Mouse (Mus musculus) cortical plate, adult 2 months (tissue): ENCODE measurements around the gene Wnt8b.

Source experiments
- CTCF ChIP-seq: fragments of 200-500 bp; IDR thresholded peaks from 2 replicates; pipeline ENCODE4 v1.5.1; 2011; ENCODE audit warnings: mild to moderate bottlenecking, control low read depth, low read length; ENCODE audit not compliant: insufficient read depth; ENCODE audit errors: extremely low read depth
- POLR2A ChIP-seq: fragments of 200-500 bp; IDR thresholded peaks from 2 replicates; pipeline ENCODE4 v1.6.1; 2011; ENCODE audit warnings: mild to moderate bottlenecking, low read length, control low read depth; ENCODE audit not compliant: insufficient read depth; ENCODE audit errors: extremely low read depth

GRCm38 (mm10) chr19:44535376-44535775 lies 42.1 kb downstream of the Wnt8b start:
- TF ChIP-seq CTCF (peak; percentile 63), POLR2A (no peak)
